Mouse (Mus musculus) neural tube, embryonic 12.5 days (tissue): ENCODE measurements around the gene Ccdc12. TPM values are rescaled to one million over a fixed set of nuclear protein-coding genes. Genes with fewer than 3 reads are reported as not detected.

Experiments
- ATAC-seq: fragments of 200-750 bp; cut with Nextera tagmentation; 2 replicates; pipeline ENCODE4 v1.8.0; 2017; ENCODE audit warnings: low read depth, mild to moderate bottlenecking, moderate TSS enrichment, moderate library complexity; ENCODE audit not compliant: low FRiP score
- H3K27ac ChIP-seq: fragments of 300-500 bp; sonication (generic); 2 replicates; pipeline ENCODE4 v1.5.1; 2016
- H3K27me3 ChIP-seq: fragments of 300-500 bp; sonication (generic); replicated peaks from 2 replicates; pipeline ENCODE4 v1.6.1; 2016; ENCODE audit warnings: mild to moderate bottlenecking
- H3K36me3 ChIP-seq: fragments of 300-500 bp; sonication (generic); 2 replicates; pipeline ENCODE4 v1.6.1; 2016; ENCODE audit warnings: mild to moderate bottlenecking
- H3K4me1 ChIP-seq: fragments of 300-500 bp; sonication (generic); 2 replicates; pipeline ENCODE4 v1.6.1; 2016
- H3K4me2 ChIP-seq: fragments of 300-500 bp; sonication (generic); replicated peaks from 2 replicates; pipeline ENCODE4 v1.6.1; 2016; ENCODE audit warnings: mild to moderate bottlenecking
- H3K4me3 ChIP-seq: fragments of 300-500 bp; sonication (generic); 2 replicates; pipeline ENCODE4 v1.5.1; 2016
- H3K9ac ChIP-seq: fragments of 300-500 bp; sonication (generic); 2 replicates; pipeline ENCODE4 v1.6.1; 2016; ENCODE audit warnings: mild to moderate bottlenecking
- H3K9me3 ChIP-seq: fragments of 300-500 bp; sonication (generic); 2 replicates; pipeline ENCODE4 v1.6.1; 2016; ENCODE audit warnings: mild to moderate bottlenecking
- WGBS: fragments of 180-500 bp; shearing (Covaris S2); methylation state at CpG from one replicate; pipeline ENCODE4 v1.1.7; 2016; 5-methylcytosine and 5-hydroxymethylcytosine counted together
- polyA plus RNA-seq: library from polyadenylated mRNA; unstranded; fragments of >200 nt; fragmentation: Nextera tagmentation; extraction: Ambion mirVana; gene quantifications from 2 replicates; pipeline ENCODE4 v1.2.1, GENCODE M21; 2016

Ccdc12 gene
- polyA plus RNA-seq, 1 experiment from 2014 or later, result 125 TPM

- peak; percentile 64; the same call in 1 of the 2 replicates for ATAC-seq
- Histone ChIP-seq H3K4me1 (0 out of 2 replicates have a peak, but pooled peaks cover 6% of the 10 kb centered on the region), H3K9ac (0 out of 2 replicates have a peak overlapping the region, but pooled peaks have one; percentile 22), H3K4me2 (peak overlapping the region; percentile 59), H3K4me3 (peak overlapping the region; percentile 18), H3K27me3 (peaks cover 28% of the 10 kb centered on the region), H3K9me3 (no peaks in the 10 kb centered on the region), H3K27ac (no peak overlapping the region), H3K36me3 (no peaks in the 10 kb centered on the region; the same call in 1 of the 2 replicates)
- WGBS, result 11% methylated on average over 10 of the region's 10 CpGs
These were observed 25.1 kb upstream of the Ccdc12 start for GRCm38 (mm10) chr9:110631191-110631590.

DNA sequence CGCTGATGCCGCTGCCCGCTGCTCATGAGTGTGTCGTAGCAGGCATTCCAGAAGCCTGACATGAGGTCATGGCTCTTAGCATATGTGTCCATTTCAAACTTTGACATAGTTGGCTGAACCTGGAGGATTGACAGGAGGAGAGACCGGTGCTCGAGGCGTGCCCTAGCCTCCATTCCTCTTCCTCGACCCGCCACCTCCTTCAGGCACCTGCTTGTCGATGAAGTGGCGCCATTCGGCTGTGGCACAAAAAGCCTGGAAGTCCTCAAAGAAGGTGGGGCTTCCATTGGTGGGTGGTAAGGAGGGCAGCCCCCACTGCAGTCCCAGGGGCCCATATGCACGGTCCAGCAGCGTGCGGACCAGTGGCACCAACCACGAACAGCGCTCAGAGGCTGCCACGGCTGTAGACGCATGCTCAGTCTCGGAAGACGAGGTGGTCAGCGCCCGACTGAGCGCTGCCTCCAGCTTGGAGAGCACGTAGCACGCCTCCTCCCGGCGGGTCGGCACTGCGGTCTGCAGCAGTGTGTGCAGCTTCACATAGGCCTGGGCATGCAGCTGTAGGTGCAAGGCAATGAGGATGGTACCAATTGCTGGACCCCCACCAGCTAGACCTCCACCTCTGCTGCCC is 24.5 kb upstream of the Ccdc12 start:
- H3K36me3 ChIP-seq, result no peaks in the 10 kb centered on the region; the same call in 1 of the 2 replicates
- H3K27ac ChIP-seq, result no peak overlapping the region
- H3K27me3 ChIP-seq, result peaks cover 28% of the 10 kb centered on the region
- H3K9me3 ChIP-seq, result no peaks in the 10 kb centered on the region
- H3K4me3 ChIP-seq, result peak overlapping the region; percentile 18
- 0 out of 2 replicates have a peak, but pooled peaks cover 6% of the 10 kb centered on the region for H3K4me1 ChIP-seq
- ATAC-seq, result 0 out of 2 replicates have a peak, but pooled peaks have one; percentile 45
- H3K9ac ChIP-seq, result 0 out of 2 replicates have a peak overlapping the region, but pooled peaks have one; percentile 22
- peak overlapping the region; percentile 59 for H3K4me2 ChIP-seq
- WGBS, result 10% methylated on average over 30 of the region's 30 CpGs

DNA sequence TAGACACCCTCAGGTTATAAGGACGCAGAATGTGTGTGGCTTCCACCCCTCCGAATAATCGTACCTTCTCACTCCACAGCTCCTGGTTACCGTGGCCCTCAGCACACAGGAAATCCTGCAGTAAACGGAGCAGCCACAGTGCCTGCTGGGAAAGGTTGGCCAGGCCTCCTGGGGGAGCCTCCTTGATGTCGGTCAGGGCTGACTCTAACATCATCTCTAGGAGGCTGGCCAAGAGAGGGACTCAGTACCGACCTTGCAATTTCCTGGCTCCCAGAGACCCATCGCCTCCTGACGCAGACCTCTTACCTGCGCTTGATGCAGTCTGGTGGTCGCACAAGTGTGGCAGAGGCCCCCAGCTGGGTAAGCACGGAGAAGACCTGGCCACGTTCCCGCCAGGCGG is 23.6 kb upstream of the Ccdc12 start:
- H3K27me3 ChIP-seq, result peaks cover 28% of the 10 kb centered on the region
- WGBS, result 82% methylated on average over 15 of the region's 15 CpGs
- ATAC-seq, result no peak

GRCm38 (mm10) chr9:110633882-110634281 is 22.4 kb upstream of the Ccdc12 start:
- Histone ChIP-seq H3K9ac (no peak overlapping the region), H3K9me3 (no peaks in the 10 kb centered on the region), H3K4me1 (0 out of 2 replicates have a peak, but pooled peaks cover 6% of the 10 kb centered on the region), H3K4me3 (no peak overlapping the region), H3K27me3 (peaks cover 28% of the 10 kb centered on the region), H3K27ac (no peak overlapping the region), H3K36me3 (no peaks in the 10 kb centered on the region), H3K4me2 (no peak overlapping the region)
- no peak for ATAC-seq
- WGBS, result 88% methylated on average over 17 of the region's 17 CpGs

More for the DNA sequence above, 23.6 kb upstream of the Ccdc12 start:
- Histone ChIP-seq H3K9me3 (no peaks in the 10 kb centered on the region), H3K9ac (0 out of 2 replicates have a peak overlapping the region, but pooled peaks have one; percentile 17), H3K27ac (no peak overlapping the region), H3K4me3 (no peak overlapping the region), H3K36me3 (no peaks in the 10 kb centered on the region; the same call in 1 of the 2 replicates), H3K4me1 (0 out of 2 replicates have a peak, but pooled peaks cover 6% of the 10 kb centered on the region), H3K4me2 (no peak overlapping the region)

GRCm38 (mm10) chr9:110635225-110635624 is 21.1 kb upstream of the Ccdc12 start:
- Histone ChIP-seq H3K27ac (no peak overlapping the region), H3K9me3 (no peaks in the 10 kb centered on the region), H3K4me2 (0 out of 2 replicates have a peak overlapping the region, but pooled peaks have one; percentile 12), H3K27me3 (peaks cover 28% of the 10 kb centered on the region), H3K9ac (no peak overlapping the region), H3K4me3 (no peak overlapping the region), H3K4me1 (0 out of 2 replicates have a peak, but pooled peaks cover 6% of the 10 kb centered on the region), H3K36me3 (no peaks in the 10 kb centered on the region)
- 7% methylated on average over 19 of the region's 19 CpGs for WGBS
- ATAC-seq, result no peak

DNA sequence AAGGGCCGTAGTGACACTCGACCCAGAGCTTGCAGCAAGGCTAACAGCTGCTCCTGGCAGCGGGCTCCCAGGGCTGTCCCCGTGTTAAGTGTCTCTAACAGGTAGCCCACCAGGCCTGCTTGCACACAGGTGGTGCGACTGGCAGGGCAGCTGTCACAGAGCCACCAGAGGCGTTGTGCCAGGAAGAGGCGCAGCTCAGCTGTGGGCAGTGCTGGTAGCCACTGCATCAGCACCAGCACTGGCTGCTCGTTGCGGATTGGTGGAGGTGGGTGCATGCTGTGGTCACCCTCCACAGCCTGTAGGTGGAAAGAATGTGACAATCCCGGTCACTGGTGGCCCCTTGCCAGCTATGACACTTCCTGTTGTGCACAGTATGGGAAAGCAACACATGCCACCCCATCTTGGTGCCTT is 17.7 kb upstream of the Ccdc12 start:
- Histone ChIP-seq H3K9ac (no peak overlapping the region), H3K36me3 (no peaks in the 10 kb centered on the region), H3K4me3 (no peak overlapping the region), H3K27me3 (peaks cover 10% of the 10 kb centered on the region), H3K4me2 (no peak overlapping the region), H3K9me3 (no peaks in the 10 kb centered on the region), H3K4me1 (no peaks in the 10 kb centered on the region), H3K27ac (no peak overlapping the region)
- WGBS, result 85% methylated on average over 10 of the region's 10 CpGs
- ATAC-seq, result no peak

- Histone ChIP-seq H3K27ac (no peak overlapping the region), H3K9ac (no peak overlapping the region), H3K4me1 (no peaks in the 10 kb centered on the region), H3K27me3 (peaks cover 2% of the 10 kb centered on the region; the same call in 1 of the 2 replicates), H3K9me3 (no peaks in the 10 kb centered on the region), H3K4me2 (no peak overlapping the region), H3K36me3 (no peaks in the 10 kb centered on the region), H3K4me3 (no peak overlapping the region)
- no peak for ATAC-seq
- 93% methylated on average over 5 of the region's 5 CpGs for WGBS
These were observed 15.3 kb upstream of the Ccdc12 start for GRCm38 (mm10) chr9:110641006-110641405.

DNA sequence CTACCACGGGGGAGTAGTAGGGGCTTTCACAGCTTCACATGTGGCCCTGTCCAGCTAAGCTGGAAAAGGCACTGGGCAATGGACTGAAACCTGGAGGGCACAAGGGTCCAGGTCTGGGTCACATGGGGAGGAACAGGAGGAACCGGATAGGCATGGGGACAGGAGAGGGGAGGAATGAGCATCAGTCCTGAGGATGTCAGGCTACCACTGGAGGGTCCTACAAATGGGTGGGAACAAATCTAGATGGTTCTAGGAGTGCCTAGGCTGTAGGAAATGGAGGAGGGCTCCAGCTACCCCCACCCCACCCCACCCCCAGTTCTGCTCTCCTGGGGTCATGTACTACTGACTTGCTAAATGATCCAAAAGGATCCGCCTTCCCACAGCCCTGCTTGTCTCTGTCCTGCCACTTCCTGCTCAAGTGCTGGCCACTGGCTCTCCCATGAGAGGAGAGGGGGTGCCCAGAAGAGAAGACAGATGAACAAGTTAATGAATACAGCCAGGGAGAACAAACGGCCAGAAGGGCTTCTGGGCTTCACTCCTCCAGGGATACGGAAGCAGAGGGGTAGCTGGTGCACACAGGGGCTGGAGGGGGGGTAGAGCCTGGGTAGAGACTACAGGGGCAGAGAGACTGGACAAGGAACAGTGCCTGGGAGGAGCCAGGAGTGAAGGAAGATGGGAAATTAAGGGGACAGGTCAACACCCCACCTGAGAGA is 13.3 kb upstream of the Ccdc12 start:
- Histone ChIP-seq H3K4me1 (no peaks in the 10 kb centered on the region), H3K4me3 (no peak overlapping the region), H3K27ac (no peak overlapping the region), H3K9me3 (no peaks in the 10 kb centered on the region), H3K4me2 (no peak overlapping the region), H3K27me3 (no peaks in the 10 kb centered on the region), H3K9ac (no peak overlapping the region), H3K36me3 (no peaks in the 10 kb centered on the region)
- 52% methylated on average over 5 of the region's 5 CpGs for WGBS
- ATAC-seq, result no peak

GRCm38 (mm10) chr9:110643787-110644186 is 12.5 kb upstream of the Ccdc12 start:
- Histone ChIP-seq H3K9ac (no peak overlapping the region), H3K27me3 (no peaks in the 10 kb centered on the region), H3K9me3 (no peaks in the 10 kb centered on the region), H3K4me2 (no peak overlapping the region), H3K36me3 (no peaks in the 10 kb centered on the region), H3K4me3 (no peak overlapping the region), H3K27ac (no peak overlapping the region), H3K4me1 (no peaks in the 10 kb centered on the region)
- 75% methylated on average over 9 of the region's 9 CpGs for whole genome bisulfite sequencing
- no peak for ATAC-seq

DNA sequence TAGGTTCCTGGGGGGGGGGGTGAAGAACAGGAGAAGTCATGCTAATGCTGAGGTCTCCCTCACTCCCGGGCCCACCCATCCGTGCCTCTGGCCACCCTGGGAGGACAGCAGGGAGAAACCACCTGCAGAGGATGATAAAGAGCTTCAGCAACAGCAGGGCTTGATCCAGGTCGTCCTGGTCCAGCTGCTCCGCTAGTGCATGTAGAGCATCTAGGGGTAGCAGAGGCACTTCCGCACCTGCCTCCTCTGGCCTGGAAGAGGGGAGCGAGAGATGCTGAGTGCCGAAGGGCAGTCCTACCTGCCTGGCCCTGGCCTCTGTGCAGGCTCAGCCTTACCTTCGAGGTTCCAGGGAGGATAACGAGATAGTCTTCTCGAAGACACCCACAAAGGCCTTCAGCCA is 12.0 kb upstream of the Ccdc12 start:
- 83% methylated on average over 10 of the region's 10 CpGs for WGBS
- no peak for ATAC-seq
- peaks cover 1% of the 10 kb centered on the region; the same call in 1 of the 2 replicates for H3K4me1 ChIP-seq
- H3K4me3 ChIP-seq, result no peak overlapping the region
- no peak overlapping the region for H3K4me2 ChIP-seq
- no peaks in the 10 kb centered on the region for H3K36me3 ChIP-seq
- no peaks in the 10 kb centered on the region for H3K27me3 ChIP-seq
- H3K9ac ChIP-seq, result no peak overlapping the region
- H3K9me3 ChIP-seq, result no peaks in the 10 kb centered on the region
- H3K27ac ChIP-seq, result no peak overlapping the region

- whole genome bisulfite sequencing, result 86% methylated on average over 9 of the region's 9 CpGs
- H3K27me3 ChIP-seq, result no peaks in the 10 kb centered on the region
These were observed 11.1 kb upstream of the Ccdc12 start for GRCm38 (mm10) chr9:110645219-110645618.

DNA sequence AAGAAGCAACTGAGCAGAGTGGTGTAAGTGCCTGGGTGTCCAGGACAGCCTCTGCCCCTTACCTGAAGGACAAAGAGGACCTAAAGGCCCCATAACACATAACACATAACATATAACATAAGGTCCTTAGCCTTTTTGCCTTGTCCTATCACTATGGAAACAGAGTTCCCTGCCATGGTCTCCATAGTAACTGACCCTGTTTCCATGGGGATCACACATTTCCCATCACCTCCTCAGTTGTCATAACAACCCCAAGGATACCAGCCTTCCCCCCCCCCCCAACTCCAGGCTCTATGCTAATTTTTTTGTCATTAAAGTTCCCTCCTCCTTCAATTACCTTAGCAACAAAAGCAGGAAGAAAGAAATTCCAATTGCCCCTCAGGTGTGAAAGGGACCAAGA is 6.5 kb upstream of the Ccdc12 start:
- Histone ChIP-seq H3K4me3 (no peak overlapping the region), H3K4me2 (0 out of 2 replicates have a peak overlapping the region, but pooled peaks have one; percentile 10), H3K9me3 (no peaks in the 10 kb centered on the region), H3K27ac (no peak overlapping the region), H3K27me3 (peaks cover 29% of the 10 kb centered on the region), H3K36me3 (no peaks in the 10 kb centered on the region), H3K9ac (no peak overlapping the region), H3K4me1 (peaks cover 36% of the 10 kb centered on the region)
- ATAC-seq, result no peak

More at GRCm38 (mm10) chr9:110645219-110645618, 11.1 kb upstream of the Ccdc12 start:
- H3K4me2 ChIP-seq, result no peak overlapping the region
- no peaks in the 10 kb centered on the region for H3K36me3 ChIP-seq
- no peaks in the 10 kb centered on the region for H3K9me3 ChIP-seq
- peaks cover 8% of the 10 kb centered on the region; the same call in 1 of the 2 replicates for H3K4me1 ChIP-seq
- no peak for ATAC-seq
- H3K27ac ChIP-seq, result no peak overlapping the region
- no peak overlapping the region for H3K4me3 ChIP-seq
- H3K9ac ChIP-seq, result no peak overlapping the region
